Comparison of ENCODE assay signal across 23 mouse cellular contexts in the genomic region with DNA sequence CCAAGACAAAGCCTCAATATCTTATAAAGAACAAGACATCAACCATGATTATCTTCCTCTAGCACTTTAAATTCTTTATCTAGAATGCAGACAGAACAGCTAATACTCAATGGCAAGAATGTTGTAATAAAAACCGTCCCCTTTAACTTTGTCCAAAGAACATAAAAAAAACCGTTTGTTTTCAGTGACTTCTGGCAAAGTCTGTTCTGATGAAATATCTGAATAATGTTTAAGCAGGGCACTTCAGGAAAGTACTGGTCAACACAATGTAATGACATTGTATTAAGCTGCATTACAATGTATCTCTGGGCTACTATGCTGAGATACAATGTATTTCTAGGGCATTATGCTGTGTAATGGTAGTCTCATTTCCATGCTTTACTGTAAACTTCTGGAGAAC. TPM values are rescaled to one million over a fixed set of nuclear protein-coding genes. Genes with fewer than 3 reads are reported as not detected.
"Had no signal": no experiment of that assay in that cellular context is flagged by ENCODE, and none has a peak within 500 bp of the region (broad histone marks: within the 10 kb centered on the region; RNA-seq: fewer than 3 reads in every experiment).

No protein-coding gene starts in this region.

- H3K36me3 ChIP-seq: limb, embryonic 15.5 days; midbrain, embryonic 10.5 days; midbrain, embryonic 12.5 days; neural tube, embryonic 13.5 days; neural tube, embryonic 15.5 days had no signal

- H3K27me3 ChIP-seq: limb, embryonic 15.5 days; midbrain, embryonic 12.5 days; neural tube, embryonic 13.5 days; neural tube, embryonic 15.5 days had no signal

- ATAC-seq: midbrain, embryonic 16.5 days had no signal

- H3K9me3 ChIP-seq: limb, embryonic 15.5 days; midbrain, embryonic 10.5 days; midbrain, embryonic 12.5 days; neural tube, embryonic 13.5 days; neural tube, embryonic 15.5 days had no signal

- H3K27ac ChIP-seq: limb, embryonic 15.5 days; liver, embryonic 14.5 days; midbrain, embryonic 10.5 days; midbrain, embryonic 12.5 days; neural tube, embryonic 13.5 days; neural tube, embryonic 15.5 days had no signal

- DNase-seq: lung, adult 18-20 months; lung, postnatal 14 days; lung, postnatal 4 days; midbrain, embryonic 14.5 days; retina, postnatal 1 day; right cerebral cortex, adult 18-20 months; right cerebral cortex, postnatal 25 days; right cerebral cortex, postnatal 4 days; spleen, adult 18-20 months; thymus, adult 18-20 months; thymus, postnatal 14 days; thymus, postnatal 36 days had no signal

- H3K4me3 ChIP-seq: limb, embryonic 15.5 days; midbrain, embryonic 10.5 days; midbrain, embryonic 12.5 days; myocyte; neural tube, embryonic 13.5 days; neural tube, embryonic 15.5 days had no signal

- H3K4me2 ChIP-seq: limb, embryonic 15.5 days; midbrain, embryonic 12.5 days; neural tube, embryonic 13.5 days; neural tube, embryonic 15.5 days had no signal

- H3K4me1 ChIP-seq: limb, embryonic 15.5 days; midbrain, embryonic 10.5 days; midbrain, embryonic 12.5 days; neural tube, embryonic 13.5 days; neural tube, embryonic 15.5 days had no signal

- H3K9ac ChIP-seq: limb, embryonic 15.5 days; liver, embryonic 14.5 days; midbrain, embryonic 12.5 days; neural tube, embryonic 13.5 days; neural tube, embryonic 15.5 days had no signal

RNA-seq across cellular contexts. Expression of a gene that starts 5.9 kb away (rescaled TPM):
- polyA plus RNA-seq: limb, embryonic 15.5 days; midbrain, embryonic 10.5 days; midbrain, embryonic 14.5 days; midbrain, embryonic 16.5 days; myocyte; neural tube, embryonic 13.5 days; neural tube, embryonic 15.5 days; small intestine, adult 2 months; stomach, embryonic 14.5 days; thymus, postnatal 0 days had no signal
